Mouse (Mus musculus): ENCODE data around the gene BC005537.

GRCm38 (mm10) chr13:24832131-24832810, 30.8 kb downstream of the BC005537 start:
- no peak for TF ChIP-seq CTCF (IDR thresholded peaks at IDR 0.05; ENCODE audit: low read depth, low read length)
- TF ChIP-seq POLR2A (IDR thresholded peaks at IDR 0.05; ENCODE audit: extremely low read depth, insufficient read depth, low read length): no peak
